Mouse (Mus musculus) forebrain, embryonic 11.5 days (tissue): ENCODE data around the gene Braf. TPM values are rescaled to one million over a fixed set of nuclear protein-coding genes. Genes with fewer than 3 reads are reported as not detected.

Source experiments
- ATAC-seq: fragments of 200-750 bp; cut with Nextera tagmentation; replicated peaks from 2 replicates; pipeline ENCODE4 v1.8.0; 2017; ENCODE audit warnings: moderate TSS enrichment; ENCODE audit not compliant: low FRiP score
- DNase-seq: peaks from one replicate; pipeline ENCODE4 v3.0.0-alpha.2; 2017; ENCODE audit warnings: low spot score
- H3K27ac ChIP-seq: fragments of 300-500 bp; sonication (generic); 2 replicates; pipeline ENCODE4 v1.5.1; 2014; ENCODE audit warnings: low read depth, low read length
- H3K27me3 ChIP-seq: fragments of 300-500 bp; sonication (generic); 2 replicates; pipeline ENCODE4 v1.6.1; 2014; ENCODE audit warnings: mild to moderate bottlenecking, low read length, mixed read lengths; ENCODE audit not compliant: control insufficient read depth, insufficient read depth
- H3K36me3 ChIP-seq: fragments of 300-500 bp; sonication (generic); 2 replicates; pipeline ENCODE4 v1.6.1; 2014; ENCODE audit warnings: mild to moderate bottlenecking, low read length, moderate library complexity, mixed read lengths; ENCODE audit not compliant: control insufficient read depth, insufficient read depth
- H3K4me1 ChIP-seq: fragments of 300-500 bp; sonication (generic); replicated peaks from 2 replicates; pipeline ENCODE4 v1.6.1; 2014; ENCODE audit warnings: low read length, mixed read lengths; ENCODE audit not compliant: control insufficient read depth, insufficient read depth
- H3K4me2 ChIP-seq: fragments of 300-500 bp; sonication (generic); 2 replicates; pipeline ENCODE4 v1.6.1; 2014; ENCODE audit warnings: low read depth, mild to moderate bottlenecking, low read length, moderate library complexity, mixed read lengths; ENCODE audit not compliant: severe bottlenecking
- H3K4me3 ChIP-seq: fragments of 300-500 bp; sonication (generic); 2 replicates; pipeline ENCODE4 v1.5.1; 2014; ENCODE audit warnings: low read depth, low read length
- H3K9ac ChIP-seq: fragments of 300-500 bp; sonication (generic); 2 replicates; pipeline ENCODE4 v1.6.1; 2014; ENCODE audit warnings: low read length
- H3K9me3 ChIP-seq: fragments of 300-500 bp; sonication (generic); 2 replicates; pipeline ENCODE4 v1.6.1; 2016; ENCODE audit warnings: low read length, mixed read lengths; ENCODE audit not compliant: control insufficient read depth
- WGBS: fragments of 180-500 bp; shearing (Covaris S2); extraction: QIAGEN DNeasy Blood & Tissue Kit; methylation state at CpG from one replicate; pipeline ENCODE4 v1.1.7; 2014; 5-methylcytosine and 5-hydroxymethylcytosine counted together
- polyA plus RNA-seq: library from polyadenylated mRNA; unstranded; fragments of >200 nt; fragmentation: Nextera tagmentation; extraction: Ambion mirVana; gene quantifications from 2 replicates; pipeline ENCODE4 v1.2.1, GENCODE M21; 2014

Gene Braf
- polyA plus RNA-seq, 1 experiment from 2014 or later: 26.0 TPM

GRCm38 (mm10) chr6:39580558-39580957 is 144.7 kb downstream of the Braf start:
- no peaks in the 10 kb centered on the region for H3K9me3 ChIP-seq
- 100% methylated on average over 2 of the region's 2 CpGs for WGBS

GRCm38 (mm10) chr6:39579552-39579951 is 145.7 kb downstream of the Braf start:
- Histone ChIP-seq H3K9me3 (no peaks in the 10 kb centered on the region), H3K27ac (no peak overlapping the region), H3K4me1 (no peaks in the 10 kb centered on the region), H3K9ac (no peak overlapping the region), H3K4me2 (no peak overlapping the region), H3K4me3 (no peak overlapping the region), H3K27me3 (no peaks in the 10 kb centered on the region), H3K36me3 (no peaks in the 10 kb centered on the region; the same call in 1 of the 2 replicates)
- DNase-seq: no peak
- 94% methylated on average over 7 of the region's 7 CpGs for WGBS
- no peak for ATAC-seq

More at GRCm38 (mm10) chr6:39580558-39580957, 144.7 kb downstream of the Braf start:
- H3K27ac ChIP-seq: no peak overlapping the region
- H3K36me3 ChIP-seq: no peaks in the 10 kb centered on the region; the same call in 1 of the 2 replicates
- DNase-seq: no peak
- no peak overlapping the region for H3K4me2 ChIP-seq
- H3K9ac ChIP-seq: no peak overlapping the region
- ATAC-seq: no peak
- no peak overlapping the region for H3K4me3 ChIP-seq
- no peaks in the 10 kb centered on the region for H3K4me1 ChIP-seq
- H3K27me3 ChIP-seq: no peaks in the 10 kb centered on the region

GRCm38 (mm10) chr6:39574951-39575350 is 150.3 kb downstream of the Braf start:
- no peaks in the 10 kb centered on the region for H3K9me3 ChIP-seq
- H3K4me3 ChIP-seq: peak overlapping the region; percentile 56; the same call in 1 of the 2 replicates
- H3K36me3 ChIP-seq: no peaks in the 10 kb centered on the region
- H3K4me1 ChIP-seq: no peaks in the 10 kb centered on the region
- ATAC-seq (no peak), DNase-seq (no peak)
- no peak overlapping the region for H3K9ac ChIP-seq
- H3K27ac ChIP-seq: no peak overlapping the region
- no peaks in the 10 kb centered on the region for H3K27me3 ChIP-seq
- H3K4me2 ChIP-seq: peak overlapping the region; percentile 66
- 74% methylated on average over 7 of the region's 7 CpGs for WGBS

- ATAC-seq (peak; percentile 43; the same call in 1 of the 2 replicates), DNase-seq (no peak)
- Histone ChIP-seq H3K9ac (peak overlapping the region; percentile 61), H3K27me3 (no peaks in the 10 kb centered on the region), H3K4me2 (peak overlapping the region; percentile 66), H3K4me1 (no peaks in the 10 kb centered on the region), H3K27ac (peak overlapping the region; percentile 74; the same call in 1 of the 2 replicates), H3K9me3 (no peaks in the 10 kb centered on the region), H3K4me3 (peak overlapping the region; percentile 56), H3K36me3 (no peaks in the 10 kb centered on the region)
- WGBS: 26% methylated on average over 10 of the region's 10 CpGs
These were observed 150.8 kb downstream of the Braf start for GRCm38 (mm10) chr6:39574555-39574869.

- ATAC-seq: peak; percentile 97
- WGBS: under 1% methylated on average over 48 of the region's 49 CpGs
- Histone ChIP-seq H3K4me1 (no peaks in the 10 kb centered on the region), H3K4me2 (peak within 1 kb of the TSS; percentile 66), H3K9me3 (no peaks in the 10 kb centered on the region), H3K27ac (peak within 1 kb of the TSS; percentile 74), H3K27me3 (no peaks in the 10 kb centered on the region), H3K4me3 (peak within 1 kb of the TSS; percentile 56), H3K9ac (peak within 1 kb of the TSS; percentile 61), H3K36me3 (no peaks in the 10 kb centered on the region)
- peak; percentile 91 for DNase-seq
These were observed 151.3 kb downstream of the Braf start, which contains the start of gene Adck2 for GRCm38 (mm10) chr6:39573791-39574554. TSS of gene Adck2 (plus strand) at chr6:39573873.

- no peaks in the 10 kb centered on the region for H3K36me3 ChIP-seq
- no peaks in the 10 kb centered on the region for H3K9me3 ChIP-seq
- no peak overlapping the region for H3K27ac ChIP-seq
- ATAC-seq (no peak), DNase-seq (no peak)
- WGBS: 86% methylated on average over 3 of the region's 3 CpGs
- no peak overlapping the region for H3K9ac ChIP-seq
- H3K4me3 ChIP-seq: no peak overlapping the region
- no peaks in the 10 kb centered on the region for H3K27me3 ChIP-seq
- H3K4me2 ChIP-seq: no peak overlapping the region
- H3K4me1 ChIP-seq: no peaks in the 10 kb centered on the region
These were observed 154.8 kb downstream of the Braf start for GRCm38 (mm10) chr6:39570426-39570825.

GRCm38 (mm10) chr6:39567528-39567927 is 157.7 kb downstream of the Braf start:
- no peak for DNase-seq
- Histone ChIP-seq H3K36me3 (no peaks in the 10 kb centered on the region), H3K4me2 (no peak overlapping the region), H3K4me3 (no peak overlapping the region), H3K9me3 (no peaks in the 10 kb centered on the region), H3K4me1 (no peaks in the 10 kb centered on the region), H3K27ac (no peak overlapping the region), H3K27me3 (no peaks in the 10 kb centered on the region; the same call in 1 of the 2 replicates), H3K9ac (no peak overlapping the region)
- ATAC-seq: no peak
- 17% methylated on average over 5 of the region's 5 CpGs for WGBS

- peak overlapping the region; percentile 28; the same call in 1 of the 2 replicates for H3K4me2 ChIP-seq
- ATAC-seq: peak; percentile 48
- 24% methylated on average over 23 of the region's 23 CpGs for WGBS
These were observed 162.9 kb downstream of the Braf start for GRCm38 (mm10) chr6:39562166-39563015.

More at GRCm38 (mm10) chr6:39562166-39563015, 162.9 kb downstream of the Braf start:
- H3K36me3 ChIP-seq: no peaks in the 10 kb centered on the region
- H3K9me3 ChIP-seq: no peaks in the 10 kb centered on the region
- no peaks in the 10 kb centered on the region; the same call in 1 of the 2 replicates for H3K27me3 ChIP-seq
- no peak overlapping the region; the same call in 1 of the 2 replicates for H3K9ac ChIP-seq
- DNase-seq: peak; percentile 80
- no peak overlapping the region for H3K27ac ChIP-seq
- peaks cover 9% of the 10 kb centered on the region for H3K4me1 ChIP-seq
- no peak overlapping the region for H3K4me3 ChIP-seq
